In the genomic region with DNA sequence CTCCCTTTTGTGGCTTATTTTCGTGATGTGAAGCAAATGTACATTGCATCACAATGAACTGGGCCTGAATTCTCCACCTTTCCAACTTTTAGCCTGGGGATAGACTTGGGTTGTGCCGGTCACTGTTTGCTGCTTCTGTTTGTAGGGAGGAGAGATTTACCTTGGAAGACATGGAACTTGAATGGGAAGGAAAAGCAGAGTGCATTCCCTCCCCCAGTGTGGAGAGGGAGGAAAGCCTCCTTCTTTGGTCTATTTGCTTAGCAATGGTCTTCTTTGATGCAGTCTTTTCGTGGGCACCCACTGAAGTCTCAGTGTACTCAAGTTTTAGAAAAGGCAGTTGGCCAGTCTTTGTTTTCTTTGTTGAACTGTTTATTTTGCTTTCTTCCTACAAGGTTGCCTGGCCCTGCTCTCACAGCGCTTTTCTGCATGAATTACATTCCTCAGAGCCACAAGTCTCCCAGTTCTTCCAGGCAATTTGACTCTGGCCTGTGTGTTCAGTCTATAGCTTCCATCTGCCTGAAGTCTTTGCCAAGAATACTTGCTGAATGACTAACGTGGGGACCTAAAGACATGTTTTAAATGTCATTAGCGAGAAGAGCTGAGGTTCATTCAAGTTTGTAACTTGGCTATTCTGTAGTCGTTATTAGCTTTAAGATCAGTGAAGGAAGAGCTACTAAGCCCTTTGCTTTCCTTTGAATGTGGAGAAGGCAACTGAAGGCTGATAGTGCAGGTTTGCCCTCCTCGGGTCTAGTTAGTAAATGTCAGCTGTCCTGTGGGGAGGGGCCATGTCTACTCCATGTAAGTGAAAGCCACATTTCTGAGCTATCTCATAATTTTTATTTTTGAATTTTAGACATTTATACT, we compare ENCODE assay signal across 9 mouse cellular contexts.
DNase-seq lines count a peak whose midpoint lies in the region; ATAC-seq and TF ChIP-seq lines count a peak whose summit lies in the region.
"Had no signal": no experiment of that assay in that cellular context is flagged by ENCODE, and none has a peak within 500 bp of the region (broad histone marks: within the 10 kb centered on the region; RNA-seq: fewer than 3 reads in every experiment).

No protein-coding gene starts in this region.

- DNase-seq in kidney, postnatal 0 days (ENCODE audit: low spot score), result peak; percentile 78
- no peak for DNase-seq in kidney, postnatal 25 days
- peak; percentile 61 for DNase-seq in embryo, embryonic 10.5 days (ENCODE audit: low spot score)
- DNase-seq in midbrain, postnatal 0 days (ENCODE audit: low spot score), result peak; percentile 63
- DNase-seq in liver, embryonic 11.5 days (ENCODE audit: low spot score), result no peak
- no peak for DNase-seq in cerebellum, postnatal 10 days
- no peak for DNase-seq in cerebellum, adult 9-10 months

- H3K27me3 ChIP-seq in kidney, postnatal 0 days (ENCODE audit: insufficient read depth, low read length), result no peaks in the 10 kb centered on the region
- peaks cover 10% of the 10 kb centered on the region; the same call in 1 of the 2 replicates for H3K27me3 ChIP-seq in hindbrain, embryonic 12.5 days
- no peaks in the 10 kb centered on the region for H3K27me3 ChIP-seq in midbrain, postnatal 0 days (ENCODE audit: insufficient read depth, low read length)
- H3K27me3 ChIP-seq in liver, embryonic 11.5 days (replicated peaks; ENCODE audit: control insufficient read depth, insufficient read depth, low read length), result no peaks in the 10 kb centered on the region

- H3K36me3 ChIP-seq in kidney, postnatal 0 days (ENCODE audit: insufficient read depth, low read length), result no peaks in the 10 kb centered on the region
- H3K36me3 ChIP-seq in hindbrain, embryonic 12.5 days, result no peaks in the 10 kb centered on the region
- no peaks in the 10 kb centered on the region for H3K36me3 ChIP-seq in midbrain, postnatal 0 days (ENCODE audit: insufficient read depth, low read length)
- H3K36me3 ChIP-seq in liver, embryonic 11.5 days (ENCODE audit: control insufficient read depth, insufficient read depth, low read length), result no peaks in the 10 kb centered on the region
- H3K36me3 ChIP-seq: G1E had no signal

- H3K27ac ChIP-seq in kidney, postnatal 0 days, result no peak overlapping the region
- peak overlapping the region; percentile 12 for H3K27ac ChIP-seq in hindbrain, embryonic 12.5 days
- no peak overlapping the region for H3K27ac ChIP-seq in midbrain, postnatal 0 days (ENCODE audit: low read depth, low read length)
- no peak overlapping the region for H3K27ac ChIP-seq in liver, embryonic 11.5 days (ENCODE audit: low read depth, low read length)

- H3K4me3 ChIP-seq in kidney, postnatal 0 days (replicated peaks; ENCODE audit: low read depth, low read length), result no peak overlapping the region
- H3K4me3 ChIP-seq in hindbrain, embryonic 12.5 days, result no peak overlapping the region
- H3K4me3 ChIP-seq in midbrain, postnatal 0 days (ENCODE audit: low read depth, low read length), result no peak overlapping the region
- no peak overlapping the region for H3K4me3 ChIP-seq in liver, embryonic 11.5 days (ENCODE audit: low read depth, low read length)

- no peak for TF ChIP-seq CTCF in kidney, postnatal 0 days (IDR thresholded peaks at IDR 0.05; ENCODE audit: low read depth)
- TF ChIP-seq CTCF in midbrain, postnatal 0 days (IDR thresholded peaks at IDR 0.05), result no peak

- no peak for ATAC-seq in kidney, postnatal 0 days (replicated peaks; ENCODE audit: low FRiP score, low read depth)
- peak; percentile 31; the same call in 1 of the 2 replicates for ATAC-seq in hindbrain, embryonic 12.5 days (ENCODE audit: low FRiP score)
- no peak for ATAC-seq in midbrain, postnatal 0 days (ENCODE audit: low FRiP score)
- no peak for ATAC-seq in liver, embryonic 11.5 days (replicated peaks; ENCODE audit: low FRiP score)

- 33% methylated on average over 8 of the region's 8 CpGs for WGBS in kidney, postnatal 0 days
- WGBS in hindbrain, embryonic 12.5 days, result 14% methylated on average over 8 of the region's 8 CpGs
- 31% methylated on average over 8 of the region's 8 CpGs for WGBS in midbrain, postnatal 0 days
- 61% methylated on average over 8 of the region's 8 CpGs for WGBS in liver, embryonic 11.5 days

- no peak overlapping the region for H3K9ac ChIP-seq in kidney, postnatal 0 days (ENCODE audit: low read depth, low read length)
- H3K9ac ChIP-seq in hindbrain, embryonic 12.5 days, result no peak overlapping the region
- no peak overlapping the region for H3K9ac ChIP-seq in midbrain, postnatal 0 days (replicated peaks; ENCODE audit: low read length, poor library complexity, severe bottlenecking)
- H3K9ac ChIP-seq in liver, embryonic 11.5 days (ENCODE audit: low read depth, low read length), result no peak overlapping the region

- no peaks in the 10 kb centered on the region for H3K9me3 ChIP-seq in kidney, postnatal 0 days (replicated peaks; ENCODE audit: low read length)
- no peaks in the 10 kb centered on the region for H3K9me3 ChIP-seq in hindbrain, embryonic 12.5 days (replicated peaks)
- no peaks in the 10 kb centered on the region for H3K9me3 ChIP-seq in midbrain, postnatal 0 days (ENCODE audit: low read length)
- H3K9me3 ChIP-seq in liver, embryonic 11.5 days (ENCODE audit: control insufficient read depth, low read length), result no peaks in the 10 kb centered on the region
- H3K9me3 ChIP-seq: G1E had no signal

- no peak overlapping the region for H3K4me2 ChIP-seq in kidney, postnatal 0 days (ENCODE audit: low read length)
- no peak overlapping the region for H3K4me2 ChIP-seq in hindbrain, embryonic 12.5 days (replicated peaks)
- no peak overlapping the region for H3K4me2 ChIP-seq in midbrain, postnatal 0 days (ENCODE audit: low read depth, low read length, poor library complexity, severe bottlenecking)
- no peak overlapping the region for H3K4me2 ChIP-seq in liver, embryonic 11.5 days

- H3K4me1 ChIP-seq in kidney, postnatal 0 days (replicated peaks; ENCODE audit: insufficient read depth, low read length), result 0 out of 2 replicates have a peak, but pooled peaks cover 5% of the 10 kb centered on the region
- peaks cover 57% of the 10 kb centered on the region for H3K4me1 ChIP-seq in hindbrain, embryonic 12.5 days
- peaks cover 10% of the 10 kb centered on the region for H3K4me1 ChIP-seq in midbrain, postnatal 0 days (ENCODE audit: insufficient read depth, low read length)
- H3K4me1 ChIP-seq in liver, embryonic 11.5 days (replicated peaks; ENCODE audit: control insufficient read depth, insufficient read depth, low read length), result no peaks in the 10 kb centered on the region

Comparison
In these comparisons a context has a peak if more than half of its experiments do, and no peak if none do; other contexts are left out.
1. DNase-seq: peak in kidney, postnatal 0 days (single experiment), embryo, embryonic 10.5 days (single experiment) and midbrain, postnatal 0 days (single experiment); none in kidney, postnatal 25 days (0 of 2), liver, embryonic 11.5 days (single experiment), cerebellum, postnatal 10 days (0 of 2) and cerebellum, adult 9-10 months (single experiment).